Mouse (Mus musculus) liver, embryonic 14.5 days (tissue): Measurements from ENCODE around the gene Rora.

Source experiments
- CTCF ChIP-seq: IDR thresholded peaks from 2 replicates; pipeline ENCODE4 v1.5.1; 2016; ENCODE audit warnings: antibody characterized with exemption, low read depth, control low read depth
- EP300 ChIP-seq: IDR thresholded peaks from 2 replicates; pipeline ENCODE4 v1.6.1; 2016; ENCODE audit warnings: antibody characterized with exemption, low read depth

GRCm38 (mm10) chr9:69192446-69192845 lies 538.9 kb downstream of the Rora start:
- TF ChIP-seq CTCF: no peak
- no peak for TF ChIP-seq EP300
